Mouse (Mus musculus) neural tube, embryonic 13.5 days (tissue): Measurements from ENCODE around the gene Pard3. TPM values are rescaled to one million over a fixed set of nuclear protein-coding genes. Genes with fewer than 3 reads are reported as not detected.

ENCODE experiments used
- ATAC-seq: fragments of 200-750 bp; cut with Nextera tagmentation; 2 replicates; pipeline ENCODE4 v1.8.0; 2017; ENCODE audit warnings: low read depth, mild to moderate bottlenecking, moderate TSS enrichment, moderate library complexity
- H3K27ac ChIP-seq: fragments of 300-500 bp; sonication (generic); replicated peaks from 2 replicates; pipeline ENCODE4 v1.5.1; 2015; ENCODE audit warnings: moderate library complexity, mild to moderate bottlenecking, inconsistent platforms
- H3K27me3 ChIP-seq: fragments of 300-500 bp; sonication (generic); 2 replicates; pipeline ENCODE4 v1.6.1; 2015; ENCODE audit warnings: mild to moderate bottlenecking, inconsistent platforms
- H3K36me3 ChIP-seq: fragments of 300-500 bp; sonication (generic); 2 replicates; pipeline ENCODE4 v1.6.1; 2015; ENCODE audit warnings: mild to moderate bottlenecking, inconsistent platforms
- H3K4me1 ChIP-seq: fragments of 300-500 bp; sonication (generic); replicated peaks from 2 replicates; pipeline ENCODE4 v1.6.1; 2015; ENCODE audit warnings: inconsistent platforms
- H3K4me2 ChIP-seq: fragments of 300-500 bp; sonication (generic); 2 replicates; pipeline ENCODE4 v1.6.1; 2015; ENCODE audit warnings: inconsistent platforms, mild to moderate bottlenecking, moderate library complexity
- H3K4me3 ChIP-seq: fragments of 300-500 bp; sonication (generic); 2 replicates; pipeline ENCODE4 v1.5.1; 2015; ENCODE audit warnings: mild to moderate bottlenecking, inconsistent platforms
- H3K9ac ChIP-seq: fragments of 300-500 bp; sonication (generic); 2 replicates; pipeline ENCODE4 v1.6.1; 2015; ENCODE audit warnings: moderate library complexity, mild to moderate bottlenecking, inconsistent platforms
- H3K9me3 ChIP-seq: fragments of 300-500 bp; sonication (generic); 2 replicates; pipeline ENCODE4 v1.6.1; 2016; ENCODE audit warnings: inconsistent platforms
- WGBS: fragments of 180-500 bp; shearing (Covaris S2); methylation state at CpG from one replicate; pipeline ENCODE4 v1.1.7; 2015; 5-methylcytosine and 5-hydroxymethylcytosine counted together
- polyA plus RNA-seq: library from polyadenylated mRNA; unstranded; fragments of >200 nt; fragmentation: Nextera tagmentation; extraction: Ambion mirVana; gene quantifications from 2 replicates; pipeline ENCODE4 v1.2.1, GENCODE M21; 2015

The Pard3 gene
- polyA plus RNA-seq, 1 experiment from 2014 or later, result 20.9 TPM

DNA sequence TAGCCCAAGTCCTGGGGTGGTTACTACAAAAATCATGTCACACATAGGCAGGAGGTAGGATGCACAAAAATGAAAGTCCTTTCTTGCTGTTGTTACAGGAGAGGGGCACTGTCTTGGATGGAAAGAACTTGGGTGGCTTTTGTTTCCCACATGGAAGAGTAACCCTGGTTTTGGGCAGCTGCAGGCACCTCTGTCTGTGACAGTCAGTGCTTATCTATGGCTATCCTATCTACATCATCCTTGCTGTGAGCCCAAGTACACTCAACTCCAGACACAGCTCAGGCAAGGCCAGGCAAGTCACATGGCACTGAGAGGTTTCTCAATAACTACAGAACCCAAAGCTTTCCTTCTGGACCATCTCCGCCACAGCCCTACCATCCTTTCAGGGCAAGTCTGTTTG is 506.8 kb downstream of the Pard3 start:
- Histone ChIP-seq H3K4me2 (no peak overlapping the region), H3K27me3 (no peaks in the 10 kb centered on the region), H3K36me3 (no peaks in the 10 kb centered on the region), H3K9me3 (no peaks in the 10 kb centered on the region), H3K9ac (no peak overlapping the region), H3K27ac (no peak overlapping the region), H3K4me3 (no peak overlapping the region), H3K4me1 (no peaks in the 10 kb centered on the region)
- 83% methylated on average over 1 of the region's 1 CpGs for WGBS
- no peak for ATAC-seq

DNA sequence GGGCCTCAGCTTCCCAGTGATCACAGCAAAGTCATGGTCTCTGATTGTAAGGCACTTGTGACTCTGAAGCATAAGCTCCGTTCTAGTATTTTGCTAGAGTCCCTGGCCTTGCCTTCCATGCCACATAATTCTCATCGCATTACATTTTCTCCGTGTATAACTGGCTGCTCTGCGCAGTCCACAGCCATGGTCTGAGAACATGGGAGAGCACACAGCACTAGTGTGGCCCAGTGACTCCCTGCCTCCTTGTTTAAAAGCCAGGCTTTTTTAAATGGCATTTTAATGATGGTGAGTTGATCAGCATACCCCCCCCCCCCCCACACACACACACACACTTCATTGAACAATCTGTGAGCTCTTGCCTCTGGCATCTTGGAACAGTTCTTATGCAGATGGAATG is 508.8 kb downstream of the Pard3 start:
- no peak for ATAC-seq
- no peak overlapping the region for H3K27ac ChIP-seq

DNA sequence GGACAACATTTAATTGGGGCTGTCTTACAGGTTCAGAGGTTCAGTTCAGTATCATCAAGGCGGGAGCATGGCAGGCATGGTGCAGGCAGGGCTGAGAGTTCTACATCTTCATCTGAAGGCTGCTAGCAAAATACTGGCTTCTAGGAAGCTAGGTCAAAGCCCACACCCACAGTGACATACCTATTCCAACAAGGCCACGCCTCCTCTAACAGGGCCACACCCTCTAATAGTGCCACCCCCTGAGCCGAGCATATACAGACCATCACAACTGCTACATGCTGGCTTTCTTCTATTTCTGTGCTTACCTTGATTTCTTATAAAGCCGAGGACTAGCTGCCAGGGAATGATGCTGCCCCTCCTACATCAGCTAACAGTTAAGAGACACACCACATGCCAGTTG is 513.0 kb downstream of the Pard3 start:
- Histone ChIP-seq H3K4me1 (peaks cover 2% of the 10 kb centered on the region; the same call in 1 of the 2 replicates), H3K4me3 (no peak overlapping the region), H3K4me2 (no peak overlapping the region), H3K9me3 (no peaks in the 10 kb centered on the region), H3K27me3 (no peaks in the 10 kb centered on the region), H3K36me3 (no peaks in the 10 kb centered on the region), H3K9ac (no peak overlapping the region), H3K27ac (no peak overlapping the region)
- WGBS, result 95% methylated on average over 4 of the region's 4 CpGs
- no peak for ATAC-seq

More for the DNA sequence above, 508.8 kb downstream of the Pard3 start:
- H3K27me3 ChIP-seq, result no peaks in the 10 kb centered on the region
- 75% methylated on average over 4 of the region's 4 CpGs for WGBS
- no peaks in the 10 kb centered on the region for H3K9me3 ChIP-seq
- H3K36me3 ChIP-seq, result no peaks in the 10 kb centered on the region
- no peaks in the 10 kb centered on the region for H3K4me1 ChIP-seq
- no peak overlapping the region for H3K4me2 ChIP-seq
- H3K9ac ChIP-seq, result no peak overlapping the region
- H3K4me3 ChIP-seq, result no peak overlapping the region

DNA sequence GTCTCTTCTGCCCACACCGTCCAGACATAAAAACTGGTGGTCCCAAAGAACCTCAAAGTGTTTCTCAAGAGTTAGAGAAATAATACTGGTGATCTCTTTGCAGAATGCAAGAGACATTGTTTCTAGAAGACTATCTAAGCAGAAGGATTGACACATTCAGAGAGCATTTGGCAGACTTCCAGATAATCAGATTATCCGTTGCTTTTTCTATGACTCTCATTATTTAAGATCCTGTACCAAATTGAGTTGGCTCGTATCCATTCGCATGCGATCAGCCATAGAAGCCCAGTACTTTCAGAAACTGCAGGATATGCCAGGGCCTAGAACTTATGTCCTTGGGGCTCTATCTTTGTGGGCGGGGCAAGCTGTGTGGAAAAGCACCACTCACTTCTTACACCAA is 514.0 kb downstream of the Pard3 start:
- no peak for ATAC-seq
- Histone ChIP-seq H3K4me1 (peaks cover 12% of the 10 kb centered on the region), H3K9me3 (no peaks in the 10 kb centered on the region), H3K27me3 (no peaks in the 10 kb centered on the region), H3K4me2 (no peak overlapping the region), H3K36me3 (no peaks in the 10 kb centered on the region), H3K9ac (no peak overlapping the region), H3K27ac (no peak overlapping the region), H3K4me3 (no peak overlapping the region)
- 74% methylated on average over 6 of the region's 6 CpGs for WGBS

DNA sequence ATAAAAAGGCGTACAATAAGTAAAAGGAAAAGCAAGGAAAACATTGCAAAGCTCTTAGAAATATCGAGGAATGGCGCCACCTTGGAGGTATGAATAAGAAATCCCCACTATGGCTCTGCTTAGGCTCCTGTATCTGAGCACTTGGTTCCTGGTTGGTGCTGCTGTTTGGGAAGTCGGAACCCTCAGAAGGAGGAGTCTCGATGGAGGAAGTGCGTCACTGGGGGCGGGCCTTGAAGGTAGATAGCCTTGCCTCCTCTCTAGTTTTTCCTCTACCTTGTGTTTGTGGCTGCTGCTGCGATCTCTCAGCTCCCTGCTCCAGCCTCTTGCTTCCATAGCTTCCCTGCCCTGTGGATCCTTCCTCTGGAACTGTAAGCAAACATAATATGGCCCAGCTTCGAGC is 515.7 kb downstream of the Pard3 start:
- ATAC-seq, result no peak

DNA sequence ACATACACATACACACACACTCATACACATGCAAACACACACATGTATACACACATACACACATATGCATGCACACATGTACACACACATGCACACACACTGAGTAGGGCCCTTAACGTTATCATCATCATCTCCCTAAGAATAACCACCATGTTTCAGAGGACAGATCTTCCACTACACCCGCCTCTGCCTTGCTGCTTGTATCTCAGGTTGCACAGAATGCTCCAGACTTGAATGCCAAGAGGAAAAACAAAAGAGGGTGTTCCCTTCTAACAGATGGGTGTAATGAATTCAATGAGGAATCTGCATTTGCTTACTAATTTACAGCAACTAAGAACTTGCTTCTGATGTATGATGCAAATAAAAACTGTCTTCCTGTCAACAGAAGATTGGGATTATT is 519.7 kb downstream of the Pard3 start:
- H3K27me3 ChIP-seq, result no peaks in the 10 kb centered on the region
- H3K9me3 ChIP-seq, result no peaks in the 10 kb centered on the region
- no peak overlapping the region for H3K4me3 ChIP-seq
- no peak for ATAC-seq
- H3K27ac ChIP-seq, result no peak overlapping the region
- H3K36me3 ChIP-seq, result no peaks in the 10 kb centered on the region
- H3K9ac ChIP-seq, result no peak overlapping the region
- 77% methylated on average over 2 of the region's 2 CpGs for WGBS
- H3K4me2 ChIP-seq, result no peak overlapping the region
- H3K4me1 ChIP-seq, result peaks cover 15% of the 10 kb centered on the region

More for the DNA sequence above, 515.7 kb downstream of the Pard3 start:
- H3K4me3 ChIP-seq, result no peak overlapping the region
- H3K9me3 ChIP-seq, result no peaks in the 10 kb centered on the region
- no peaks in the 10 kb centered on the region for H3K36me3 ChIP-seq
- H3K27ac ChIP-seq, result no peak overlapping the region
- peaks cover 15% of the 10 kb centered on the region for H3K4me1 ChIP-seq
- H3K4me2 ChIP-seq, result no peak overlapping the region
- H3K9ac ChIP-seq, result no peak overlapping the region
- no peaks in the 10 kb centered on the region for H3K27me3 ChIP-seq
- 90% methylated on average over 9 of the region's 9 CpGs for WGBS

DNA sequence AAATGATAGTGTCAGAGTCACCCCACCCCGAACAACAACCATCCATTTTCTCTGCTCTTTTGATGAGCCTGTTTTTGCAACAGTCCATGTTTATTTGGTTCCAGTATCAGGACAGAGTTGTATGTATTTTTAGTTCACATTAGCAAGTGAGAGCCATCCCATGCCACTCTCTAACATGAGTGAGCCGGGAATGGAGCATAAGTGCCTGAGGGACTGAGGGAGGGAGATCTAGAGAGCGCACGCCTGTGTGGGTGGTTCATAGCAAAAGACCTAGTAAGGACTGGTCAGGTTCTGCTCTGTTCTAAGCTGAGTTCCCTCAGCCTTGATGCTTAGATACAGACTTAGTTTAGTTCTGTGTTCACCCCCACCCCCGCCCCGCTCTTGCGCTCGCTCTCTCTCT is 521.9 kb downstream of the Pard3 start:
- H3K27ac ChIP-seq, result no peak overlapping the region
- 85% methylated on average over 8 of the region's 8 CpGs for WGBS
- no peaks in the 10 kb centered on the region for H3K27me3 ChIP-seq
- no peak overlapping the region for H3K4me2 ChIP-seq
- H3K36me3 ChIP-seq, result no peaks in the 10 kb centered on the region
- H3K9me3 ChIP-seq, result no peaks in the 10 kb centered on the region
- H3K9ac ChIP-seq, result no peak overlapping the region
- H3K4me1 ChIP-seq, result peaks cover 15% of the 10 kb centered on the region
- ATAC-seq, result no peak
- H3K4me3 ChIP-seq, result no peak overlapping the region

DNA sequence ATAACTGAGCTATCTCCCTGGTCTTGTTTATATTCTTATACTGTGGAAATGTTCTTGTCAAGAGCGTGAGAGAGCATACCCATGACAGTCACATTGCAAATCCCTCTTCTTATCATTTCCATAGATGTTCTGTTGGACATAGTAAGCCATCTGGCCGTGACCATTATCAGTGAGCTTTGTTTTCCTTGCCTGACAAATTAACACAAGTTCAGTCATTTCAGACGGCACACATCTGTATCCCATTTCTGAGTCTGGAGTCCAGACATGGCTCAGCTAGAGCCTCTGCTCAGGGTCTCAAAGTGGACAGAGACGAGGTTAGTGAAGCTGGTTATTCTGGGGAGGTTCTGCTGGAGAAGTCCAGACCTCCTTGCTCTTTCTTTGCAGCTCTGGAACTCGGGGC is 523.0 kb downstream of the Pard3 start:
- H3K4me1 ChIP-seq, result peaks cover 12% of the 10 kb centered on the region
- H3K36me3 ChIP-seq, result no peaks in the 10 kb centered on the region
- H3K4me3 ChIP-seq, result no peak overlapping the region
- no peak overlapping the region for H3K27ac ChIP-seq
- 73% methylated on average over 5 of the region's 5 CpGs for WGBS
- H3K9ac ChIP-seq, result no peak overlapping the region
- no peak overlapping the region for H3K4me2 ChIP-seq
- ATAC-seq, result no peak
- H3K27me3 ChIP-seq, result no peaks in the 10 kb centered on the region
- H3K9me3 ChIP-seq, result no peaks in the 10 kb centered on the region

DNA sequence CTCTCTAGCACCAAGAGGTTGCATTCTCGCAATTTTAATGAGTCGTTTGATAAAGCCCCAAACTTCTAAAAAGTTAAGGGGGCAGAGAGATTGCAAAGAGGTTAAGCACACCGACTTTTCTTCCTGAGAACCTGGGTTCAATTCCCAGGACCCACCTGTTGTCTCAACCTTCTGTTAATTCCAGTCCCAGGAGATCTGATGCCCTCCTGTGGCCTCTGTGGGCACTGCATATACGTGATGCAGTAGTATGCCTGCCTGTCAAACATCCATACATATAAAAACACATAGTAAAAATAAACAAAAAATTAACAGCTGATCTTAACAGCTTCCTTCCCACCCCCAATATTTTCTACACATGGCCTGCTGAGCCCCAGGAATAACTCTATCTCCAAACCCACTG is 524.6 kb downstream of the Pard3 start:
- H3K36me3 ChIP-seq, result no peaks in the 10 kb centered on the region
- WGBS, result 73% methylated on average over 4 of the region's 4 CpGs
- no peak overlapping the region for H3K9ac ChIP-seq
- ATAC-seq, result no peak
- H3K27me3 ChIP-seq, result no peaks in the 10 kb centered on the region
- H3K4me2 ChIP-seq, result no peak overlapping the region
- no peaks in the 10 kb centered on the region for H3K9me3 ChIP-seq
- no peak overlapping the region for H3K4me3 ChIP-seq
- H3K4me1 ChIP-seq, result no peaks in the 10 kb centered on the region; the same call in 1 of the 2 replicates
- no peak overlapping the region for H3K27ac ChIP-seq

DNA sequence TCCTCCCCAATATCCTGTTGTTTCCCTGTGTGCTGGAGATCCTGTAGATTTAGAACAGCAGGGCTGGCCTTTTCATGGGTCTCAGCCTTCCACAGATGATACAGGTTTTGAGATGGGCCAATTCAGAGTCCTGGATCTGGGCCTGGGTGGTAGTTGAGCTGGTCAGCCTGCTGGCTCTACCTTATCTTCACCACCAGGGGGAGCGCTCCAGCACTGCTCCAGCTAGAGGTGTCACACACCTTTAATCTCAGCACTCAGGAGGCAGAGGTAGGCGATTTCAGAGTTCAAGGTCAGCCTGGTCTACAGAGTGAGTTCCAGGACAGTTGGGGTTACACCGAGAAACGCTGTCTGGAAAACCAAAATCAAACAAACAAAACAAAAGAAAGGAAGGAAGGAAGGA is 525.6 kb downstream of the Pard3 start:
- no peak for ATAC-seq
- Histone ChIP-seq H3K4me2 (no peak overlapping the region), H3K9ac (no peak overlapping the region), H3K27ac (no peak overlapping the region), H3K4me1 (no peaks in the 10 kb centered on the region; the same call in 1 of the 2 replicates), H3K4me3 (no peak overlapping the region), H3K27me3 (no peaks in the 10 kb centered on the region), H3K9me3 (no peaks in the 10 kb centered on the region), H3K36me3 (no peaks in the 10 kb centered on the region)
- 54% methylated on average over 4 of the region's 4 CpGs for WGBS

DNA sequence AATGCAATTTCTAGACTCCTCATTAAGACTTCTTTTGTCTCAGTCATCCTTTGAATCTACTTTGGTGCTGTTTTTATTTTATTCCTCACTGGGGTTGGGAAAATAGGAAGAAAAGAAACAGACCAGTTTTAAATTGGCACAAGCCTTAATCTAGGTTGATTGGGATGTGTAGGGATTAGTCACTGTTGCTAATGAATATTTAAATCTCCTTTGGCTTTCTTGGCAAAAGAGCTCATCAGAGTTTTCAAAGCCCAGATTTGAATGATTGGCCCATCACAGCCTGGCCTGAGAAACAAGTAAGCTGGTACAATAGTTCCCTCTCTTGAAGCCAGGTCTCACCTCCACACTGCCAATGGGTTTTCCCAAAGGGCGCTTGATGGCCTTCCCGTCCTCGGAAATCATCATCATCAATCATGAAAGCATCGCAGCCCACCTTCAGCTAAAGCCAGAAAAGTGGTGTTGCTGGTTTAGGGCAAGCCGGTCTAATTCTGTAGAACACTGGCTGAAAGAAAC is 527.0 kb downstream of the Pard3 start:
- H3K9me3 ChIP-seq, result no peaks in the 10 kb centered on the region
- ATAC-seq, result no peak
- peaks cover 4% of the 10 kb centered on the region; the same call in 1 of the 2 replicates for H3K36me3 ChIP-seq
- no peaks in the 10 kb centered on the region for H3K27me3 ChIP-seq
- H3K27ac ChIP-seq, result no peak overlapping the region
- no peak overlapping the region for H3K4me3 ChIP-seq
- no peaks in the 10 kb centered on the region; the same call in 1 of the 2 replicates for H3K4me1 ChIP-seq
- no peak overlapping the region for H3K4me2 ChIP-seq
- WGBS, result 71% methylated on average over 5 of the region's 5 CpGs
- H3K9ac ChIP-seq, result no peak overlapping the region

DNA sequence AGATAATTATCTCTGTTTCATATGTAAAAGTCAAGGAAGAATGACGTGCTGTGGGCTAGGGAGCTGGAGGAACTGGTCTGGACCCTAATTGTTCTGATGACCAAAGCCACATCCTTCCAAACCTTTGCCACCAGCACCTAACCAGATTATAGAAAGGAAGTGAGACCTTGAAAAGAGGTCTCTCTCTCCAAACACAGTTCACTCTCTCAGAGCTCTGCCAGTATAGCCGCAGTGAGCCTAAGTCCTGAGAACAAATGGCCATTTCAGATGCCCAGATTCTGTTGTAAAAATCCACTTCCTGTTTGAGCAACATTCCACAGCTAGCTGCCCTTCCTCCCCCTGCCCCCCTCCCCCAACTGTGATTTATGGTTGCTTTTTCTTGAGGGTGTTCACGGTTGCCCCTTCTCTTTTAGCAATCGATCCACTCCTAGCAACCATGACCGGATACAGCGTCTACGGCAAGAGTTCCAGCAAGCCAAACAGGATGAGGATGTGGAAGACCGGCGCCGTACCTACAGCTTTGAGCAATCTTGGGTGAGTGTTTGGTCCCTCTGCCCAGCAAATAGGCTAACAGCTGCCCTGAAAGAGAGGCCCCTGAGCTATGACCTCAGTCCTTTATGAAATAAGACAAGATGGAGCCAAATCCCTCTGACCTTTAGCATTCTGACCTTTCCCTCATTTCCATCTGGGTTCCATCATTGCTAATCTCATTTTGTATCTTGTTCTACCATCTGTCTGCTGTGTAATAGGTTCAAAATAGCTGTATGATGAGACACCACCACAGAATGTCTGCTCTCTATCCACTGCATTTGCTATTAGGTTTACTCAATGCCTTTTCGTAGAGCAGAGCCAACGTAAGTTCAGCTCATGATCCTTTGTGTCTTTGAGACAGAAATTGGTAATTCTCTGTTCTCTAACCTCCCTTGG is 529.2 kb downstream of the Pard3 start:
- Histone ChIP-seq H3K27me3 (no peaks in the 10 kb centered on the region), H3K9me3 (no peaks in the 10 kb centered on the region), H3K4me3 (no peak overlapping the region), H3K36me3 (peaks cover 4% of the 10 kb centered on the region; the same call in 1 of the 2 replicates), H3K4me1 (no peaks in the 10 kb centered on the region; the same call in 1 of the 2 replicates), H3K27ac (no peak overlapping the region), H3K4me2 (no peak overlapping the region), H3K9ac (no peak overlapping the region)
- no peak for ATAC-seq
- WGBS, result 42% methylated on average over 12 of the region's 12 CpGs
